Mouse (Mus musculus) left cerebral cortex, adult 18-20 months (tissue): Measurements from ENCODE around the gene Naa80. TPM values are rescaled to one million over a fixed set of nuclear protein-coding genes. Genes with fewer than 3 reads are reported as not detected.
A peak's percentile ranks its signal among the peaks of the same experiment; 100 is the strongest.

Experiments
- DNase-seq, 2 experiments: peaks; one replicate each; pipeline ENCODE4 v3.0.0; 2021 to 2022; ENCODE audit warnings: low spot score in 2 of 2, mixed read lengths in 1 of 2
- total RNA-seq, 2 experiments: library from RNA; stranded (reverse); gene quantifications; 2 replicates each; pipeline ENCODE4 v1.2.3; 2021

The Naa80 gene
- total RNA-seq, 2 experiments from 2014 or later: 10.1 to 13.4 TPM

GRCm38 (mm10) chr9:107612945-107613569, 34.4 kb downstream of the Naa80 start:
- DNase-seq: no peak

GRCm38 (mm10) chr9:107615035-107615434, 36.3 kb downstream of the Naa80 start:
- DNase-seq: no peak

- DNase-seq: no peak
Observed at GRCm38 (mm10) chr9:107617461-107617860, 38.8 kb downstream of the Naa80 start.

- no peak for DNase-seq
Observed at GRCm38 (mm10) chr9:107618098-107618497, 39.4 kb downstream of the Naa80 start.

GRCm38 (mm10) chr9:107618778-107619545, 40.3 kb downstream of the Naa80 start:
- DNase-seq: no peak

GRCm38 (mm10) chr9:107619546-107619879, 40.8 kb downstream of the Naa80 start:
- no peak for DNase-seq

- no peak for DNase-seq
Observed at GRCm38 (mm10) chr9:107620954-107621353, 42.3 kb downstream of the Naa80 start.

GRCm38 (mm10) chr9:107624539-107624938, 45.9 kb downstream of the Naa80 start:
- DNase-seq: no peak

- no peak for DNase-seq
Observed at GRCm38 (mm10) chr9:107624951-107625350, 46.3 kb downstream of the Naa80 start.

- no peak for DNase-seq
Observed at GRCm38 (mm10) chr9:107625351-107626128, 46.9 kb downstream of the Naa80 start.

- no peak for DNase-seq
Observed at GRCm38 (mm10) chr9:107626158-107626843, 47.6 kb downstream of the Naa80 start.

- DNase-seq: peak; percentile 69 to 79
Observed at GRCm38 (mm10) chr9:107626844-107627277, 48.2 kb downstream of the Naa80 start.

GRCm38 (mm10) chr9:107627387-107628255, 48.9 kb downstream of the Naa80 start:
- DNase-seq: no peak

GRCm38 (mm10) chr9:107628721-107629410, 50.2 kb downstream of the Naa80 start:
- no peak for DNase-seq

GRCm38 (mm10) chr9:107629411-107629730, 50.7 kb downstream of the Naa80 start:
- no peak for DNase-seq

GRCm38 (mm10) chr9:107629901-107630425, 51.3 kb downstream of the Naa80 start:
- no peak for DNase-seq

- peak in 1 of 2 experiments; percentile 33 for DNase-seq
Observed at GRCm38 (mm10) chr9:107630576-107630975, 51.9 kb downstream of the Naa80 start.

- no peak for DNase-seq
Observed at GRCm38 (mm10) chr9:107631311-107631826, 52.7 kb downstream of the Naa80 start.

GRCm38 (mm10) chr9:107631861-107632260, 53.2 kb downstream of the Naa80 start:
- no peak for DNase-seq
